Mouse (Mus musculus): ENCODE results near the gene Bcap29. TPM values are rescaled to one million over a fixed set of nuclear protein-coding genes. Genes with fewer than 3 reads are reported as not detected.
"Not testable (repeated sequence)": the region's sequence is repeated elsewhere in the genome, so short reads cannot be mapped to it uniquely, and the experiment has no call there.

Bcap29 gene
- total RNA-seq (2021) = 10 to 100 TPM; 25.6 to 26.9 TPM
- long read RNA-seq, experiment 1, full-length matches to known transcripts = 41 of 43 reads
- long read RNA-seq, experiment 1, partial matches to known transcripts = 0 of 43 reads
- long read RNA-seq, experiment 1, other reads (novel, unspliced or antisense) = 2 of 43 reads
- long read RNA-seq, experiment 2, full-length matches to known transcripts = 46 of 49 reads
- long read RNA-seq, experiment 2, partial matches to known transcripts = 0 of 49 reads
- long read RNA-seq, experiment 2, other reads (novel, unspliced or antisense) = 3 of 49 reads

DNA sequence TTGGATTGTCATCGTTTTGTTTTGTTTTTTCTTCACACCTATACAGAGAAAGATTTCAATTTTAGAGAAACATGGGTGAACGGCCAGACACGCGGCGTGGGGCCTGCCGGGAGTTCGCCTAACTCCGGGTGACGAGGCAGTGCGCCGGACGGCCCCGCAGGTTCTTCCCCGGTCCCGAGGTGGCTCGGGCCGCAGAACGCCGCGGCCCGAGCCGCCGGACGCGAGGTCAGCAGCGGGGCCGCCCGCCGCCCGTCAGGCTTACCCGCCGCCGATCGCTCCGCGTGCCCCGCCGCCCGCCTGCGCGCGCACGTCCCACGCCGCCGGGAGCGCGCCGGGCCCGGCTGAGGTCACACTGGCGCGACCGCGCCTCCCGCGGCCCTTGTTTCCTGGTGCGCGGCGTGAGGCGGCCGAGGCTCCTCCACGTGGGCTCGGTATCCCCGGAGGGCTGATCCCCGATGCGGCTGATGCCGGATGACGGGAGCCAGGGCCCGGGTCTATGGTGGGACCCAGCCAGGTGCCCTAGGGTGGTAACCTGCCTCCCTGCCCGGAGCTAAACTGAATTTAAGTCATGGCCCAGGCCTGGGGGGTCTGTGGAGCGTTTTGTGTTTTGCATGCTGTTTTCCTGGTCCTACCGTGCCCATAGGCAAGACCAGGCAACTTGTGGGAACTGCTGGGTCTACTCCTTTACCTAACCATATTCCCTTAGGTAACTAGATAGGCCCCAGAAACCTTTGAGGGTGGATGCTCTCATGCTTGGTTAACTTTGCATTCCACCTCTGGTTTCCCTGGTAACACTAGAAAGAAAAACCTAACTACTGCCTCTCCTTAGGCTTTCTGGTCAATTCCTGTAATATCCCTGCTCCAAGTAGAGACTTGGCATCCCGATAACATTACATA is at the start of gene Bcap29:
Gene Bcap29, minus strand, starts transcription at position 316 of the 897 bp plus-strand sequence.
- intact Hi-C loops (cut with DNase I; ENCODE audit: low total_unique reads) = no loop called here
- peak; percentile 84 for DNase-seq

- intact Hi-C loops (cut with DNase I; ENCODE audit: low total_unique reads) = no loop called here
- DNase-seq = no peak
Measured at GRCm38 (mm10) chr12:31667187-31667586, 32.7 kb upstream of the Bcap29 start.

GRCm38 (mm10) chr12:31665999-31666398 is 31.5 kb upstream of the Bcap29 start:
- intact Hi-C loops (cut with DNase I; ENCODE audit: low total_unique reads) = no loop called here
- DNase-seq = no peak

DNA sequence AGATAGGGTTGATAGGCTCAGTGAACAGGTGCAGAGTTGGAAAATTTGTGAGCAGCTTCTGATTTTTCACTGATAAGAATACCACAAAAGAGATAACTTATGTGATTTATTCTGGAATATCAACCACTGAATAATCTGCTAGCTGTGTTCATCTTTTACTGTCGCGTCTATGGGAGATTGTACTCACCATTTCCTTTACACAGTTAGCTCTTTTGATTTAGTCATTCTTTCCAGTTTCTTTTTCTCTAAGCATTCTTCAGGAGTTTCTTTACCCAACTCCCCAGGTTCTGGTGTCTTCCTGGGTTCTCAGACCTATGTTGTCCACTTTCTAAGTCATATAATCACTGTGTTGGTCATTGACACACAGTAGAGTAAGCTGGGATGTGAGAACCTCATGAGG is 22.4 kb upstream of the Bcap29 start:
- no peak for DNase-seq
- intact Hi-C loops (cut with DNase I; ENCODE audit: low total_unique reads) = loop anchor here (10.0 kb wide), 1 partner anchor 152 kb away; no protein-coding TSS in a partner anchor

- intact Hi-C loops (cut with DNase I; ENCODE audit: low total_unique reads) = loop anchor here (10.0 kb wide), 1 partner anchor 150 kb away; no protein-coding TSS in a partner anchor
- DNase-seq = no peak
Measured at GRCm38 (mm10) chr12:31654965-31655477, 20.6 kb upstream of the Bcap29 start.

- peak; percentile 93 for DNase-seq
- intact Hi-C loops (cut with DNase I; ENCODE audit: low total_unique reads) = loop anchor here (10.0 kb wide), 1 partner anchor 150 kb away; no protein-coding TSS in a partner anchor
Measured at GRCm38 (mm10) chr12:31654197-31654964, 19.9 kb upstream of the Bcap29 start, which contains the start of the genes Dus4l and Cog5. TSS of gene Dus4l (minus strand) at chr12:31654826. TSS of gene Cog5 (plus strand) at chr12:31654869.

DNA sequence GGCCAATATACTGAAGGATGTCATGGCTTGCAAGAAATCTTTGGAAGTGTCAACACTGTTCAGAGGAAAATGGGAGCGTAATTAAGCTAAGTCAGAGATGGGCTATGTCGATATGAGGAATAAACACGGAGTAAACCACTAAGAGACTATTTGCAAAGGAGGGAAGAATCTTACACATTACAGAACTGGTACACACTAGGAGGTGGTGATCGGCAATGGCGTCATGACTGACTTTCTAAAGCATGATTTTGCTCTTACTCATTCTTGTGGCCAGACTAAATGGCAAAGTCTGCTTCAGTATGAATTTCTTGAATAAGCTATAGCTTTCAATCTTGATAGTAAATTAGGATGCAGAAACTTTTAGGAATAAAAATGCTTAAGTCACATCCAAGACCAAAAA is 19.2 kb upstream of the Bcap29 start:
- intact Hi-C loops (cut with DNase I; ENCODE audit: low total_unique reads) = loop anchor here (10.0 kb wide), 1 partner anchor 149 kb away; no protein-coding TSS in a partner anchor
- DNase-seq = no peak

- DNase-seq = no peak
- intact Hi-C loops (cut with DNase I; ENCODE audit: low total_unique reads) = no loop called here
Measured at GRCm38 (mm10) chr12:31635240-31635607, 766 bp upstream of the Bcap29 start.

DNA sequence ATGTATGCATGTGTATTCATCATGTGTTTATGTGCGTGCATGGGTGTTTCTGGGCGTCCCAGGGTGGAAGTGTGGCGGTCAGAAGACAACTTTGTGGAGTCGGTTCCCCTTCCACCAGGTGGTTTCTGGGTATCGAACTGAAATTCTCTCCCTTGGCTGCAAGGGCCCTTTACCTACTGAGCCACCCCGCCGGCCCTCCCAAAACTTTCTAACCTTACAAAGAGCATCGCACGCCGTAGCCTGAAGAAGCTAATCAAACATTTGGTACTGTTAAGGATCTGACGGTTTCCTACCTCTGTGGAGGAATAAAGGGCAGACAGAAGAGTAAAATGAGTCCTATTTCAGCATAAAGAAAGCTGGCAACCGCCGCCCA is 502 bp downstream of the Bcap29 start:
- intact Hi-C loops (cut with DNase I; ENCODE audit: low total_unique reads) = no loop called here
- DNase-seq = no peak

DNA sequence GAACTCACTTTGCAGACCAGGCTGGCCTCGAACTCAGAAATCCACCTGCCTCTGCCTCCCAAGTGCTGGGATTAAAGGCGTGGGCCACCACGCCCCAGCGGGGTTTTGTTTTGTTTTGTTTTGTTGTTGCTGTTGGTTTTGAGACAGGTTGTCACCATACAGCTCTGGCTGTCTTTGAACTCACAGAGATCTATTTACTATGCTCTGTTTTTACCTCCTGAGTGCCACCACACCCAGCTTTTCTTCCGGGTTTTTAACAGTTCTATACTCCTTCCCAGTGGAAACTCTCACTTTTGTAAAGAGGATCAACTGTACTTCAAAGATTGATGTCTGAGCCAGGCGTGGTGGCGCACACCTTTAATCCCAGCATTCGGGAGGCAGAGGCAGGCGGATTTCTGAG is 6.1 kb downstream of the Bcap29 start:
- intact Hi-C loops (cut with DNase I; ENCODE audit: low total_unique reads); DNase-seq: not testable (repeated sequence)

GRCm38 (mm10) chr12:31625016-31625415 is 9.4 kb downstream of the Bcap29 start:
- intact Hi-C loops (cut with DNase I; ENCODE audit: low total_unique reads) = no loop called here
- DNase-seq = no peak

- intact Hi-C loops (cut with DNase I; ENCODE audit: low total_unique reads) = no loop called here
- no peak for DNase-seq
Measured at GRCm38 (mm10) chr12:31620106-31620505, 14.4 kb downstream of the Bcap29 start.

- DNase-seq = no peak
- intact Hi-C loops (cut with DNase I; ENCODE audit: low total_unique reads) = no loop called here
Measured at GRCm38 (mm10) chr12:31613353-31613752, 21.1 kb downstream of the Bcap29 start.

- DNase-seq = no peak
- intact Hi-C loops (cut with DNase I; ENCODE audit: low total_unique reads) = no loop called here
Measured at GRCm38 (mm10) chr12:31608138-31608537, 26.3 kb downstream of the Bcap29 start.

DNA sequence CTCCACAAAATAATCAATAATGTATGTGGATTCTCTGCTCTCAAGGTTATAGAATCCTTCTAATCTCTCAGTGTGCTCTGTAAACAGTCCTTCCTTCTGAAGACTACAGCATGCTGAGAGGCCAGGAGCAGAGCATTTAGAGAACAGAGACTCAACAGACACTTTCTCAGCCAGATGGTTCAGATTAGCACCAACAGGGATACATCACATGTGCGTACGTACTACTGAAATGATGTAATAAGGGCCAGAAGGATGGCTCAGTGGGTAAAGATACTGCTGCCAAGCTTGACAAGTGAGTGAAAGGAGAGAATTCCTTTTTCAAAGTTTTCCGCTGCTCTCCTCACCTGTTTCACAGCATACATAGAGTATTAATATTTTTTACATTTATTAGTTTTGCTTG is 29.6 kb downstream of the Bcap29 start:
- intact Hi-C loops (cut with DNase I; ENCODE audit: low total_unique reads) = no loop called here
- DNase-seq = no peak

GRCm38 (mm10) chr12:31603586-31603985 is 30.9 kb downstream of the Bcap29 start:
- DNase-seq = no peak
- intact Hi-C loops (cut with DNase I; ENCODE audit: low total_unique reads) = no loop called here

DNA sequence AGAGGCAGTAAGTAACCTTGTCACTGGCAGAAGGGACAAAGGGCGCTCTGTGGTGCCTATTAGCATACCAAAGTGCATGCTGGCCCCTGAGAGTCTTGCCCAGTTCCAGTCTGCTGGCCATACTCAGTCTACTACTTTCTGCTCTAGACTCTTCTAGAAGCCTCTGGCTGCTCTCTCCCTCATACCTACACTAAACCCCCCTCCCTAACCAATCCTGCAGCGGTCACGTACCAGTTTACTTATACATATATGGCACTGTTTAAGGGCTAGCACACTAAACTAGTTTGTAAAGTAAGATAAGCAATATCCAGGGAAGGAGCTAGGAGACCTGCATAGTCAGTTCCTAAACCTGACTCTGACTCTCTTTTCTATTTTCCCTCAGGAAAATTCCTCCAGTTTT is 40.2 kb downstream of the Bcap29 start:
- DNase-seq = no peak
- intact Hi-C loops (cut with DNase I; ENCODE audit: low total_unique reads) = no loop called here

DNA sequence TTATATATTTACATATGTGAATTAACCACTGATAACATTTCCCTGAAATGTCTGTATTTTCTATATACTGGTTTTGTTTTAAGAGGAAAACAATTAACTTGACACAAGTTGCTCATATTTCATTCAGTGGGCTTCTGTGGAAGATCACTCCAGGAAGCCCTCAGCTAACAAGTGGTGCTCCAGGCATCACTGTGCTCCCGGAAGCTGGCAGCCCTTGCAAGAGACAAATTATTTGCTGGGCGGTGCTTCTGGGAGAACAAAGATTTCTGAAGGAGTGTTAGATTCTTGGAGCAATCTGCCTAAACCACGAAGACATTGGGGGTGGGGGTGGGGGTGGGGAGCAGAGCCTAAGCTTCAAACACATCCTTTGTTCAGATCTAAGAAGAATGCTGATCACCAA is 42.4 kb downstream of the Bcap29 start:
- intact Hi-C loops (cut with DNase I; ENCODE audit: low total_unique reads) = no loop called here
- DNase-seq = no peak

DNA sequence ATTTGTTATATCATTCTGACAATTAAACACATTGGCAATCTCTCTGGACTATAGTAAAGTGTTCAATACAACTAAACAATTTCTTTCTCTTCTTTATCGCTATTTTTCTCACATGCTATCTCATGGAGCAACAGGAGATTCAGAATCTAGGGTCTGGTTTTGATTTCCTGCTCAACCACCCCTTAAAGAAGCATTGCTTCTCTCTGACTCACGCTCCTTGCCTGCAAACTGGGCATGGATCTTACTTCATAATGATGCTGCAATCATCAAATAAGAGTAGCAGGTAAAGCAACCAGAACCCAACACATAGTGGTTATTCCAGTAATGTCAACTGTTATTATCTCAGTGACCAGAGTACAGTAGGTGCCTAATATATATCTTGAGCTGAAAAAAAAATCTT is 50.7 kb downstream of the Bcap29 start:
- no peak for DNase-seq
- intact Hi-C loops (cut with DNase I; ENCODE audit: low total_unique reads) = no loop called here

DNA sequence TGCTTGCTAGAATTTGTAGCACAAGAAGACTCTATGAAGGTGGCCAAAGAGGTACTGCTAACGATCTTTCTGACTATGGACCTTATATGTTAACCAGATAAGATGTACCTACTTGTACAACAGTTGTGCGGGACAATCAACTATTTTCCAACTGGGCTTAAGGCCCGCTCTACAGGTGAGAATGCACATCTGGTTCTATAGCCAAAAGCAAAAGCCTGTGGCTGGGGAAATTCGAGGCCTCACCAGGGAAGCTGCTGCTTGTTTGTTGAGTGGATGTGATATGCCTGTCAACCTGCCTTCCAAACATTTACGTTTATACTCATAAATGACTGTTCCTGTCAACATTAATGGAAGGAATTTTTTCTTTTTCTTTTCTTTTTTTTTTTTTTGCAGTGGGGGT is 52.4 kb downstream of the Bcap29 start:
- intact Hi-C loops (cut with DNase I; ENCODE audit: low total_unique reads) = no loop called here
- no peak for DNase-seq
